Mouse (Mus musculus): ENCODE data around the gene Adgra1. TPM values are rescaled to one million over a fixed set of nuclear protein-coding genes. Genes with fewer than 3 reads are reported as not detected.

Adgra1 gene
- 26.2 and 26.5 TPM in 2 replicates for polyA plus RNA-seq (2015; fragmentation: Nextera tagmentation; extraction: Ambion mirVana)

GRCm38 (mm10) chr7:139834036-139834435 lies at the start of gene Adgra1:
TSS of gene Adgra1 (plus strand) at chr7:139834174.
- peaks cover 44% of the 10 kb centered on the region for H3K4me1 ChIP-seq (replicated peaks)
- H3K9me3 ChIP-seq, result no peaks in the 10 kb centered on the region
- peak within 1 kb of the TSS; percentile 40 for H3K4me3 ChIP-seq
- H3K36me3 ChIP-seq, result no peaks in the 10 kb centered on the region
- peak within 1 kb of the TSS; percentile 68 for H3K4me2 ChIP-seq
- H3K9ac ChIP-seq, result peak within 1 kb of the TSS; percentile 43
- H3K27me3 ChIP-seq, result no peaks in the 10 kb centered on the region
- ATAC-seq (ENCODE audit: low FRiP score, low read depth), result peak; percentile 87
- H3K27ac ChIP-seq (replicated peaks), result peak within 1 kb of the TSS; percentile 84
- WGBS, result 0% methylated on average over 27 of the region's 27 CpGs

- Histone ChIP-seq H3K9me3 (no peaks in the 10 kb centered on the region), H3K27ac (replicated peaks) (no peak overlapping the region), H3K27me3 (no peaks in the 10 kb centered on the region), H3K9ac (no peak overlapping the region), H3K4me2 (no peak overlapping the region), H3K4me3 (no peak overlapping the region), H3K36me3 (no peaks in the 10 kb centered on the region), H3K4me1 (replicated peaks) (peaks cover 9% of the 10 kb centered on the region; the same call in 1 of the 2 replicates)
- 93% methylated on average over 2 of the region's 2 CpGs for WGBS
- ATAC-seq (ENCODE audit: low FRiP score, low read depth), result no peak
Observed at GRCm38 (mm10) chr7:139787382-139787781, 46.6 kb upstream of the Adgra1 start.

- peaks cover 9% of the 10 kb centered on the region; the same call in 1 of the 2 replicates for H3K4me1 ChIP-seq (replicated peaks)
- WGBS, result 39% methylated on average over 11 of the region's 11 CpGs
- no peak overlapping the region for H3K4me2 ChIP-seq
- no peak overlapping the region for H3K27ac ChIP-seq (replicated peaks)
- H3K4me3 ChIP-seq, result no peak overlapping the region
- no peak for ATAC-seq (ENCODE audit: low FRiP score, low read depth)
- H3K36me3 ChIP-seq, result no peaks in the 10 kb centered on the region
- no peak overlapping the region for H3K9ac ChIP-seq
- no peaks in the 10 kb centered on the region for H3K27me3 ChIP-seq
- no peaks in the 10 kb centered on the region for H3K9me3 ChIP-seq
Observed at GRCm38 (mm10) chr7:139788927-139789326, 45.0 kb upstream of the Adgra1 start.

GRCm38 (mm10) chr7:139789718-139790117 lies 44.3 kb upstream of the Adgra1 start:
- Histone ChIP-seq H3K36me3 (no peaks in the 10 kb centered on the region), H3K27me3 (no peaks in the 10 kb centered on the region), H3K4me1 (replicated peaks) (peaks cover 9% of the 10 kb centered on the region; the same call in 1 of the 2 replicates), H3K4me2 (no peak overlapping the region), H3K9me3 (no peaks in the 10 kb centered on the region), H3K27ac (replicated peaks) (no peak overlapping the region), H3K4me3 (no peak overlapping the region), H3K9ac (no peak overlapping the region)
- WGBS, result 75% methylated on average over 4 of the region's 4 CpGs
- no peak for ATAC-seq (ENCODE audit: low FRiP score, low read depth)

GRCm38 (mm10) chr7:139791601-139792000 lies 42.4 kb upstream of the Adgra1 start:
- Histone ChIP-seq H3K4me2 (no peak overlapping the region), H3K9me3 (no peaks in the 10 kb centered on the region), H3K9ac (no peak overlapping the region), H3K4me3 (no peak overlapping the region), H3K36me3 (no peaks in the 10 kb centered on the region), H3K4me1 (replicated peaks) (peaks cover 9% of the 10 kb centered on the region; the same call in 1 of the 2 replicates), H3K27ac (replicated peaks) (no peak overlapping the region), H3K27me3 (no peaks in the 10 kb centered on the region)
- no peak for ATAC-seq (ENCODE audit: low FRiP score, low read depth)
- WGBS, result 77% methylated on average over 9 of the region's 9 CpGs

- no peaks in the 10 kb centered on the region for H3K27me3 ChIP-seq
- peaks cover 5% of the 10 kb centered on the region; the same call in 1 of the 2 replicates for H3K4me1 ChIP-seq (replicated peaks)
- 34% methylated on average over 9 of the region's 9 CpGs for WGBS
- 0 out of 2 replicates have a peak, but pooled peaks have one; percentile 42 for ATAC-seq (ENCODE audit: low FRiP score, low read depth)
- H3K4me2 ChIP-seq, result no peak overlapping the region
- no peaks in the 10 kb centered on the region for H3K9me3 ChIP-seq
- no peak overlapping the region for H3K27ac ChIP-seq (replicated peaks)
- H3K36me3 ChIP-seq, result no peaks in the 10 kb centered on the region
- no peak overlapping the region for H3K9ac ChIP-seq
- H3K4me3 ChIP-seq, result no peak overlapping the region
Observed at GRCm38 (mm10) chr7:139795004-139795605, 38.9 kb upstream of the Adgra1 start.

- no peaks in the 10 kb centered on the region for H3K27me3 ChIP-seq
- H3K4me1 ChIP-seq (replicated peaks), result no peaks in the 10 kb centered on the region
- H3K36me3 ChIP-seq, result no peaks in the 10 kb centered on the region
- WGBS, result 72% methylated on average over 9 of the region's 9 CpGs
- no peak overlapping the region for H3K4me3 ChIP-seq
- H3K4me2 ChIP-seq, result no peak overlapping the region
- H3K9me3 ChIP-seq, result no peaks in the 10 kb centered on the region
- no peak overlapping the region for H3K27ac ChIP-seq (replicated peaks)
- no peak for ATAC-seq (ENCODE audit: low FRiP score, low read depth)
- no peak overlapping the region for H3K9ac ChIP-seq
Observed at GRCm38 (mm10) chr7:139797186-139798109, 36.5 kb upstream of the Adgra1 start.

GRCm38 (mm10) chr7:139806175-139806601 lies 27.8 kb upstream of the Adgra1 start:
- whole genome bisulfite sequencing, result 19% methylated on average over 8 of the region's 8 CpGs
- H3K9me3 ChIP-seq, result no peaks in the 10 kb centered on the region
- peak; percentile 68; the same call in 1 of the 2 replicates for ATAC-seq (ENCODE audit: low FRiP score, low read depth)
- no peaks in the 10 kb centered on the region for H3K27me3 ChIP-seq
- H3K4me2 ChIP-seq, result no peak overlapping the region
- no peaks in the 10 kb centered on the region for H3K36me3 ChIP-seq
- H3K27ac ChIP-seq (replicated peaks), result no peak overlapping the region
- peaks cover 13% of the 10 kb centered on the region; the same call in 1 of the 2 replicates for H3K4me1 ChIP-seq (replicated peaks)
- no peak overlapping the region for H3K4me3 ChIP-seq
- H3K9ac ChIP-seq, result no peak overlapping the region

GRCm38 (mm10) chr7:139810036-139810435 lies 23.9 kb upstream of the Adgra1 start:
- Histone ChIP-seq H3K9ac (no peak overlapping the region), H3K9me3 (no peaks in the 10 kb centered on the region), H3K4me3 (no peak overlapping the region), H3K27ac (replicated peaks) (no peak overlapping the region), H3K4me2 (no peak overlapping the region), H3K27me3 (no peaks in the 10 kb centered on the region), H3K4me1 (replicated peaks) (peaks cover 13% of the 10 kb centered on the region; the same call in 1 of the 2 replicates), H3K36me3 (no peaks in the 10 kb centered on the region)
- 74% methylated on average over 6 of the region's 6 CpGs for WGBS
- ATAC-seq (ENCODE audit: low FRiP score, low read depth), result no peak

- H3K4me3 ChIP-seq, result no peak overlapping the region
- 80% methylated on average over 7 of the region's 7 CpGs for WGBS
- H3K4me1 ChIP-seq (replicated peaks), result 0 out of 2 replicates have a peak, but pooled peaks cover under 1% of the 10 kb centered on the region
Observed at GRCm38 (mm10) chr7:139811706-139812105, 22.3 kb upstream of the Adgra1 start.

GRCm38 (mm10) chr7:139813577-139814207 lies 20.3 kb upstream of the Adgra1 start:
- 0 out of 2 replicates have a peak, but pooled peaks cover 3% of the 10 kb centered on the region for H3K4me1 ChIP-seq (replicated peaks)
- no peak overlapping the region for H3K27ac ChIP-seq (replicated peaks)
- no peaks in the 10 kb centered on the region for H3K27me3 ChIP-seq
- no peaks in the 10 kb centered on the region for H3K9me3 ChIP-seq
- H3K4me2 ChIP-seq, result no peak overlapping the region
- H3K4me3 ChIP-seq, result no peak overlapping the region
- H3K36me3 ChIP-seq, result no peaks in the 10 kb centered on the region
- no peak for ATAC-seq (ENCODE audit: low FRiP score, low read depth)
- no peak overlapping the region for H3K9ac ChIP-seq
- 92% methylated on average over 6 of the region's 6 CpGs for WGBS

More at GRCm38 (mm10) chr7:139811706-139812105, 22.3 kb upstream of the Adgra1 start:
- no peaks in the 10 kb centered on the region for H3K36me3 ChIP-seq
- no peaks in the 10 kb centered on the region for H3K27me3 ChIP-seq
- ATAC-seq (ENCODE audit: low FRiP score, low read depth), result no peak
- no peak overlapping the region for H3K9ac ChIP-seq
- H3K9me3 ChIP-seq, result no peaks in the 10 kb centered on the region
- H3K4me2 ChIP-seq, result no peak overlapping the region
- H3K27ac ChIP-seq (replicated peaks), result no peak overlapping the region

Measured in hindbrain, embryonic 15.5 days (tissue).